Mouse (Mus musculus): Measurements from ENCODE around the gene Teddm1a.
A peak's percentile ranks its signal among the peaks of the same experiment; 100 is the strongest.

Gene Teddm1a

DNA sequence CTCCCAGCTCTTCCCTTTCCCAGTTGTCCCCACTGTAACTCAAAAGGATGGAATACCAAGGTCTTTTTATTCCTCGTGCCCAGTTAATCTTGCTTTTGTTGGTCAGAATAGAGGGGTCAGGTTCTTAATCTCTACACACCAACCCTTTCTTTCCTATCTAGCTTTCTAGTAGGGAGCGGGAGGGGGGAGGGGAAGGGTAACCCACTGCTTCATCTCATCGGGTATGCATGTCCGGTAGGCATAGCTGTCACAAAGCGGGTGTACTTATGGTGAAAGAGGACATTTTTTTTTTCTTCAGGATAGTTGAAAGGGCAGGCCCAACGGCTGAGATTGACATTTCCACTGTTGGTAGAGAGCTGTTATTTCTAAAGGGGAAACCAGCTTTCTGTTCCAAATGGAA lies 16.7 kb downstream of the Teddm1a start:
- DNase-seq, result no peak

DNA sequence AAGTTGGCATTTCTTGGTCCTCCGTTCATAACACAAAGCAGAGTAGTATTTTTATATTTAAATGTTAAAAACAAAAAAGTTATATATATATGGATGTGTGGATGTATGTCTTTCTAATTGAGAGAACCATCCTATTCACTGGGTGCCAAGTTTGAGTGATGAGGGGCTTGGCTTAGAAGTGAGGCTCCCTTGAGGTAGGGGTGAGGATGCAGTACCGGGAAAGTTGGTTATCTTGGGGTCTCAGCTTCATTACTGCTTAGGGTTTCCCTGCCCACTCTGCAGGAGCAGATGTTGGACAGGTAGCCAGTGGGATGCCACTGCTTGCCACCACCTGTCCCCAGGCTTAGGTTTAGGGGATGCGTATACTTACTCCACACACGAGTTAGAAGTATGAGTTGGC lies 17.2 kb downstream of the Teddm1a start:
- DNase-seq, result no peak

DNA sequence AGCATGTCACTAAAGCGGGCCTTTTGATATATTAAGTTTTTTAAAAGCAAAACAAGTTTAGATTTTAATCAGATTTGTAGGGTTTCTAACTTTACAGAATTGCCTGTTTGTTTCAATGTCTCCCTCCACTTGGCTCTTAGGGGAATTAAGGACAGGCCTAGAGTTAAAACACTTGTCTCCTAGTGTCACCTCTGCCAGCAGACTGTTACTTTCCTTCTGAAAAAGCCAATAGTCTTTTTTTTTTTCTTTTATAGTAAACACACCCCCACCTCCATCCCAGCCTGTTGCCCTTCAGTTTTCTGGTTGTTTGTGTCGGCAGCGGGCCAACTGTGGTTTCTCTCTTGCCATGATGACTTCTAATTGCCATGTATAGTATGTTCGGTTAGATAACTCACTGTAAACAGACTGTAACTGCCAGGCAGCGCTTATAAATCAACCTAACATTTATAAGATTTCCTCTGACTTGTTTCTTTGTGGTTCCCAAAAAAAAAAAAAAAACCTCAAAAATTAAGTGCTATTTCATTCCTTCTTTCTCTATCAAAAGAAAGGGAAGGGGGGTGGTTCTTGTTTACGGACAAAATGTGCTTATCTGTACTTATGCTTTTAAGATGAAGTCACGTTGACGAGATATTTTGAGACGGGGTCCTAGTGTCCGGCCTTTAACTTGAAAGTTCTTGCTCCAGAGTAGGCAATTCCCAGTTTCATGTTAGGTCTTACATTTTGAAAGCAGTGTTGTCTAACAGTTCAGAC lies 17.8 kb downstream of the Teddm1a start:
- DNase-seq, result peak; percentile 56

DNA sequence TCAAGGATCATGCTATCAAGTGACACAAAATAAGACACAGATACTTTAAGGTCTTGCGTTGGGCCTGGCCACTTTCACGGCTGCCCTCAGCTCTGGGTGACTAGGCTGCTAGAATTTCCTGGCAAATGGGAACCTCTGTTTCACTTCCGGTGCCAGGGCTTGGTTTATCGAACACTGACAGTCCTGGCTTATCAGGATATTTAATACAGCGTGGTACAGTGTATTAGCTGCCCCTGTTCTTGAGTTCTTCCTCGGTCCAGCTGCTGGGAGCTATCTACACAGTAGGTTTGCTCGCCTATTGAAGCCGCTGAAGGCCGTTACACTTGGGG lies 18.4 kb downstream of the Teddm1a start:
- DNase-seq, result no peak

DNA sequence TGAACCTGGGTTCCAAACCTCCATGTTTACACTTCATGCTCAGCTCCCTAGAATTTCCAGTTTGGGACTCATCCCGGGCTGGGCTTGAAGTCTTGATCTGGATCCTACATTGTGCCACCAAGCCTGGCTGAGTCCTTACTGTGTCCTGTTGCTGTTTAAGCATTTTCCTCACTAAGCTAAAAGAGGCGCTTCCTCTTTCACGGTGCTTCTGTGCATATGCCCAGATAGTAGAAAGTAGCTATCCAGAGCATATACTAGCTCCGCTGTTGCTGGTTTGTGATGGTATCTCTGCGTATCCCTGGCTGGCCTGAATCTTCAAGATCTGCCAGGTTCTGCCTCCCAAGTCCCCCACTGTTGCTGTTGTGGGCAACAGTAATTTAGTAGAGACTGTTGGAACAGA lies 18.9 kb downstream of the Teddm1a start:
- DNase-seq, result no peak

DNA sequence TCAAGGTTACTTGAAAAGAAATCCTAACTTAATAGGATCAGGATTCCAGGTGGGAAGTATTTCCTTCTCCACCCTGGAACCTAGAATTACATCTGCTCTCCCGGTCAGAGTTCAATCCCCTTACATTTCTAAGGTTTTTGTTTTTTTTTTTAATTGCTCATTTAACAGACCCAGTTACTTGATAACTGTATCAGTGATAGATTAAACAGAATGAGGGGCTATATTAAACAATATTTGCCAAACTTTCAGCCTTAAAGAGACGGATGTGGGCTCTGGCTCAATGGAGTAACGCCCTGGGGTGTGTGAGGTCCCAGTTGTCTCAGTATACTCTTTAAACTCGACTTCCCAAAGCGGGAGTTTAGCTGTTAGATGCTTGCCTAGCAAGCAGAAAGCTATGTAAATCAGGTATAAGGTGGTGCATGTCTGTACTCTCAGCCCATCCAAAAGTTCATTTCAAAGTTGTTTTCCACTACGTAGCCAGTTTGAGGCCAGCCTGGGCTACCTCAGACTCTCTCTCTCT lies 19.8 kb downstream of the Teddm1a start:
- peak; percentile 41 for DNase-seq

DNA sequence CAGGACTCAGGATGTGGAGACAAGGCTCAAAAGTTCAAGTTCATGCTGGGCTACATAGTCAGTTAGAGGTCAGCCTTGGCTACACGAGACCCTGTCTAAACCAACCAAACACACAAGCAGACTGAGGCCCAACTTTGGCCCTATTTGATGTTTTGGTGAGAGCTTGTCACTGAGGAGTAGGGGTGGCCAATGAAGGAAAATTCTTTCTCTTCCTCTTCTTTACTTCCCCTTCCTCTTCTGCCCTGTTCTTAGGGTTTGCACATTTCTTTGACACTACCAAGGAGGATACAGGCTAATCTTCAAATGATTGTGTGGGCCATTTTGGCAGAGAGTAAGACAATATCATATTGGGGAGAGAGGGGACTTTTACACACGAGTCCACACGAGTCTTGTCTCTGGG lies 22.3 kb downstream of the Teddm1a start:
- DNase-seq, result no peak

DNA sequence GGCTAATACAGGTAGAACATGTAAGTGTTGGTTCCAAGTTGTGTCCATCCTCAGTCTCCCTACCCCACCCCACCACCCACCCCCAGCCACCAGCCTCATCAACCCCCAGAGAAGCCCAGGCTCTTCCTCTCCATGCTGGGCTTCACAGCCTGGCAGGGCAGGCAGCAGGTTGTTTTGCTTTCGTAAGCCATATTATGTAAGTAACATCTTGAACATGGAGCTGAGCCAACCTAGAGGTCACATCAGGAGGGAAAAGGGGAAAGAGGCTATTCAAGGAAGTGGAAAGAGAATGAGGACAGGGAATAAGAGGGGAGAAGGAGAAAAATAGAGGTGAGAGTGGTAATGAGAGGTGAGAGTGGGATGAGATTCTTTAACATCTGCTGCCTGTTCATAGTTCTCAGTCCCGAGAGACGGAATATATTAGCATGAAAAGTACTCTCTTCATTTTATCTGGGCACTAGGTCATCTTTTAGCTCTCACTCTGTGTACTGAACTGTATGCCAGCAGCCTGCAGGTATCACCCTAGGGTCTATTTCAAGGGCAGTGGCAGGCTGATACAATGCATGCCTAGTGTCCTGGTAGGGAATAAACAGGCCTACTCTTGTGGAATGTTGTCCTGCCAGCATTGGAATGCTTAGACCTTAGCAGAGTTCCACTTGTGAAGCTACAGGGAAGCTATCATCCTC lies 27.1 kb downstream of the Teddm1a start:
- peak; percentile 65 for DNase-seq

DNA sequence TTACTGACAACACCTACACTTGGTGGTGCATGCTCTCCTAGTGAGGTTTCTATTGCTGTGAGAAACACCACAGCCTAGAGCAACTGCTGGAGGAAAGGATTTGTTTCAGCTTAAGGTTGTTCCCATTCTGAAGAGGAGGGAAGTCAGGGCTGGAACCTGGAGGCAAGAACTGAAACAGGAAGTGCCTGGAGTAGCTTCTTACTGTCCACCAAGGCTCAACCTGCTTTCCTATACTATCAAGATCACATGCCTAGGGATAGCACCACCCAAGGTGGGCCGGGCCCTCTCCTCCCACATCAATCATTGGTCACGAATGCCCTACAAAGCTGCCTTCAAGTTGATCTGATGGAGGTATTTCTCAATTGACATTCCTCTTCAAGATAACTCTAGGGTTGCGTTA lies 30.1 kb downstream of the Teddm1a start:
- no peak for DNase-seq

DNA sequence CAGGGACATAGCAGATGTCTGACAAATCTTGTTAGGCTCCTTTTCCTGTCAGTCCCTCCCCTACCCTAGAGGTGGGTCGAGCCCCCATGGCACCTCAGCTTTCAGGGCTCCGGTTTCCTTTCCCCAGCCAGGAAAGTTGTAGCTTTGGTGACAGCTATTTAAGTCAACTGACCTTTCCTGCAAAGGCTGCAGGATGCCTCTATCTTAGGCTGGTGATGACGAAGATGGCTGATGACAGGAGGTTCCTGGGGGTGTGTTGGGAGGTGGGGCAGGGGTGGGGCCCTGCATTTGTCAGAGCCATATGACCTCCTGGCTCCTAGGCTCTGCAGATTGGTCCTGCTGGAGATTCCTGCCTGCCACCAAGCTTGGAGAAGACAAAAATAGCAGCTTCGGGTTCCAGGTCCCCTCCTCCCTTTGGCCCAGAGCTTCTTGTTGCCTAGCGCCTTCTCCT lies 31.1 kb downstream of the Teddm1a start:
- DNase-seq, result no peak

DNA sequence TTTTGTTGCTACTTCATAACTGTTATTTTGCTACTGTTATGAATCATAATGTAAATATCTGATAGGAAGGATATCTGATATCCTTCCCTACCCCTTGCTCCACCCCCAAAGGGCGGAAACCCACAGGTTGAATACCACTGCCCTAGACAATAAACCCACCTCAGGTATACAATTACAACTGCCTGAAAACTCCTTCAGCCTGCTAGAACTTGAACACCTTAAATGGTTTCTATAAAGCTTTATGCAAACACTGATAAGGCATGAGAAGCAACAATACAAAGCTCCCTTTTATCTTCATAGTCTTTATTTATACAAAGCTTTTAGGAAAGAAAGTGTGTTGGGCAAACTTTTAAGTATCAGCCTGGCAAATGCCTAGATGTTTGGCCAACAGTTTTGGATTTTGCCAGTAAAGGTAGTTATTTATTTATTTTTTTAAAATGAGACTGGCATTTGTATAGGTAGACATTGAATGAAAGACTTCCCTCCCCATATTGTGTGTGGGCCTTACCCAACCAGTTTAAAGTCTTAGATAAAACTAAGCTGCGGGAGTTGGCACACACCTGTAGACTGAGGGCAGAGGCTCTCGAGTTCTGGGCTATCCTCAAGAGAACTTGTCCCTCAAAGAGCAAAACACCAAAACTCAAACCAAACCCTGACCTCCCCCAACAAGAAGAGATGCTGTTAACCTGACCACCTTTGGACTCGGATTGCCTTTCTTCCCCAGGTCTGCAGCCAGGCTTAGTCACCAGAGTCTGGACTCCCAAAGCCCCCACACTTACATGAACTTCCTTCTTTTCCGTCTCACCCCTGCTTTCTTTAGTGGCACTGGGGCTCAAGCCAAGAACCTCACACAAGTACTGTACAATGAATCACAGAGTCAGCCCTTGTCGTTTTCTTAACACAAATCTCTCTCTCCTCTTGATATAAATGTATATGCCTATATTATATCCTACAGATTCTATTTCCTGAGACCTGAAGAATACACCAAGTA lies 33.1 kb downstream of the Teddm1a start:
- DNase-seq, result no peak

DNA sequence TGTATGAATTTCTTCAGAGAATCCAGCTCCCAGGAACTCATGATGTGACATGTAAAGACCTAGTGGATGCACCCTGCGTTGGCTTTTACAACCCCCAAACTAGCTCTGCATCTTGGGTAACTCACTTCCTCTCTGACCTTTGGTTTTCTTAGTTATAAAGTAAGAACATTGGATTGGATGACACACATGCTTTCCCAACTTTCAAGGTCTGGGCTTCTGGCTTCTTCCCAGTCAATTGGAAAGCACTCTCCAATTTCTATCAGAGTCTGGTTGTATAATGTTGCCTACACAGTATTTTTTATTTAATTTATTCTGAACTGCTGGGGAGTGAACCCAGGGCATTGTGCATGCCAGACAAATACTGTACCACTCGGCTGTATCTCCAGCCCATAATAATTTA lies 38.9 kb downstream of the Teddm1a start:
- DNase-seq, result no peak

DNA sequence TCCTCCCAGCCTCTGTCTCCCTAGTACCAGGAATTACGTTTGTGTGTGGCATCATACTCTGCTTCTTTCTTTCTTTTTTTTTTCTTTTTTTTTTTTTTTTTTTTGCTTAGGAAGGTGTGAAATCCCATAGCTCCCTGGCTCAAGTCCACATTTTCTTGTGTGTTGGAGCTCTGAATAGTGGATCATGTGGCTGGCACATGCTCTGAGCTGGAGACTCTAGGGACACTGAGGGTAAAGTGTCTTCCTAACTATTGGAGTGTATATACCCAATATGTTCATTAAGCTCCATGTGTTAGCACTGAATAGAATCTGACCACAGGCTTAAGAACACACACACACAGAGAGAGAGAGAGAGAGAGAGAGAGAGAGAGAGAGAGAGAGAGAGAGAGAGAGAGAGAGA lies 42.2 kb downstream of the Teddm1a start:
- no peak for DNase-seq

DNA sequence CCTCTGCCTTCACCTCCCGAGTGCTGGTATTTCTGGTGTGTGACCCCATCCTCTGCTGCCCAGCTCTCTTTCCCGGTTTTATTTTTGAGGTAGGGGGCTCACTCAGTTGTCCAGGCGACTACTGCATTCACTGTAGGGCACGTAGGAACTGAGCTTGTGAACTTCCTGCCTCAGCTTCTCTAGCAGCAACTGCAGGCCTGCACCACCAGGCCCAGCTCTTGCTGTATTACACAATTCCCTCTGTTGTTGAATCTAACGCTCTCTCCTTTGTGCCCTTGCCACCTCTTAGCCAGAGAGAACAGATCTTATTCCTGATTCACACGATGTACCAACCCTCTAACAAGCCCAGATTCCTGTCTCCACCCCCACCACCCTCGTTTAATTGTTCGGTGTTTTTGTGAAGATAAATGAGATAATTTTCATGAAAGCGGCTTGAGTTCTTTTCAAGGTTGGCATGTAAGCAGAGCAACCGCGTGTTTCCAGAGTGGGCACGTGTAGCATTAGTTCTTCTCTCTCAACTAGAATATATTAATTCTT lies 44.4 kb downstream of the Teddm1a start:
- DNase-seq, result no peak

DNA sequence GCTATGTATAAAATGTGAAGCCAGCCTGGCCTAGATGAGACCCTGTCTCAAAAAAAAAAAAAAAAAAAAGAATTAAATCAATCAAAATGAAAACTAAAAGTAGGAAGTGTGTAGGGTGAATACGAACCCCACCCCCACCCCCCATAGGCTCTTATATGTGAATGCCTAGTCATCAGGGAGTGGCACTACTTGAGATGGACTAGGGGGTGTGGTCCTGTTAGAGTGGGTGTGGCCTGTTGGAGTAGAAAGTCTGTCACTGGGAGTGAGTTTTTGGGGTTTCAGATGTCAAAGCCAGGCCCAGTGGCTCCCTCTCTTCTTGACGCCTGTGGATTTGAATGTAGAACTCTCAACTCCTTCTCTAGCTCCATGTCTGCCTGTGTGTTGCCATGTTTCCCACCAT lies 45.5 kb downstream of the Teddm1a start:
- no peak for DNase-seq

DNA sequence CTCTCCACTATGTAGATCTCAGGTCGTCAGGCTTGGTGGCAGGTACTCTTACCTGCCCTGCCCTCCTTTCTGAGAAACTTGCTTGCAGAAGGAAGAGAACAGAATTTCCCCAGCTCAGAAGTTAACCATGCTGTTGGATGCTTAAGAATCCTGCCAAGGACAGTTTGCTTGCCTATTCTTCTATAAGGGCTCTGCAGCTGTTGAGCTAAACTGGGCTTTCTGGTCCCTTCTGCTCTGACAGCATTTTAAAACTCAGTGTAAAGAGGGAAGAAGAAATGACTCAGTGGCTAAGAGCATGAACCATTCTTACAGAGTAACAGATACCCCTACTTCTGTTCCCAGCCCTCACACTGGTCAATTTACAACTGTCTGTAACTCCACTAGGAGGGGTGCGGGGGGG lies 49.4 kb downstream of the Teddm1a start:
- no peak for DNase-seq
